Mouse (Mus musculus) CH12.LX (cell line): Measurements from ENCODE around the gene Pitpna.

Experiments used
- CTCF ChIP-seq, 2 experiments: IDR thresholded peaks in 1 of 2; conservative IDR thresholded peaks in 1 of 2; 2 replicates each; pipeline ENCODE4 v1.5.1; 2011 to 2012; ENCODE audit warnings: low read depth in 2 of 2, low read length in 2 of 2, improper control_type of control experiment in 1 of 2, inconsistent platforms in 1 of 2, mild to moderate bottlenecking in 1 of 2, moderate library complexity in 1 of 2
- PAX5 ChIP-seq: IDR thresholded peaks from 2 replicates; pipeline ENCODE4 v1.6.1; 2012; ENCODE audit warnings: low read length, inconsistent platforms, mixed read lengths

- TF ChIP-seq CTCF (conservative IDR thresholded peaks at IDR 0.05 in 1 of 2, IDR thresholded peaks at IDR 0.05 in 1 of 2; ENCODE audit: low read depth in 2 of 2, low read length in 2 of 2) (no peak), PAX5 (no peak)
These were observed 8.9 kb downstream of the Pitpna start for GRCm38 (mm10) chr11:75596726-75597255.
